Mouse (Mus musculus) hindlimb bud, embryonic 11.5 days (tissue): ENCODE measurements around the gene Meig1.
"Not testable (repeated sequence)": the region's sequence is repeated elsewhere in the genome, so short reads cannot be mapped to it uniquely, and the experiment has no call there.

Experiments used
- DNase-seq: peaks from one replicate; pipeline ENCODE4 v3.0.0-alpha.2; 2012; ENCODE audit warnings: low read depth, low spot score; ENCODE audit errors: extremely low spot score

Meig1 gene

DNA sequence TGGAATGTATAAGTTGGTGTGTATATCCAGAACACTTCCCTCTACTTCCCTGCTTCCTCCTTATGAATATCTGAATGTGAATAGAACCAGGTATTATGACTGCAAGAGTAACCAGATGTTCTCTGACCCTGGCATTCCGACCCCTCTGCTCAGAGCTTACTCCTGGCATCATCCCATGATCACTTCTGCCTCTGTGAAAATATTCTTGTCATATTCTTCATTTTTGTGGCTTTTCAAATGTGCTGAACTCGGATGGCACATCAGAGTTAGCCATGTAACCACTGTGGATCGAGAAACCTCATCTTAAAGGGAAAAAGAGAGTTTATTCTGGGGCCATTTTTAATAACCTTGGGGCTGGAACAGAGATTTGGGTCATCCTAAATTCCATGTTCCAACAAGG, at the start of gene Meig1:
TSS of gene Meig1 (minus strand) at position 101 of the 400 bp plus-strand sequence.
- no peak for DNase-seq

- DNase-seq = no peak
Observed at GRCm38 (mm10) chr2:3456590-3456989, 34.1 kb upstream of the Meig1 start.

DNA sequence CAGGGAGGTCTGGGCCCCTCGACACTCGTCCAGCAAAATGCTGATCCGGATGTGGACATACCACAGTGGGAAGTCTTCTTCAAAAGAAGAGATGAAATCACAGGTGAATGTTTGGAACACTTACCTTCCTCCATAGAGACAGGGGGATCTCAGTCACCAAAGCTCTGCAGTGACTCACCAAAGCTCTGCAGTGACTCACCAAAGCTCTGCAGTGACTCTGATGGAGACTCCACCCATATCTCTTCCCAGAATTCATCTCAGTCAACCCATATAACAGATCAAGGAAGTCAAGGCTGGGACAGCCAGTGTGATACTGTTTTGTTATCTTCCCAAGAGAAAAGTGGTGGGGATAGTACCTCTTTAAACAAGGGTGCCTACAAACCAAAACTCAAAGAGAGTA, 30.6 kb upstream of the Meig1 start:
- DNase-seq = no peak

DNA sequence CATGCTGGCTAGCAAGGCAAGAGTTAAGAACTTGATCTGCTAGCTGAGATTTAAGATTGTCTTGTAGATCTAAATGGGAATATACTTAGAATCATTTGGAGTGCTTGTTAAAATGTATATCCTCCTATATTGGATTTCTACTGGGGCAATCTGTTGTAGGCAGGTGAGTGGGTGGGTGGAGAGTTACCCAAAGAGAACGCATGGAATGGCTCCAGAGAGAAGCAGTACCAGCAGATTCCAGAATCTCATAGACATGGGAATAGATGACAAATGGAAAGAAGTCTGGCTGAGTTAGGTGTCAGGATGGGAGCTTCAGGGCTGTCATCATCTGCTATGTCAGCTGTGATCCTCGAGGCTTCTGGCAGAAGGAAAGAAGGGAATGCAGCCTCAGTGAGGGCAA, 27.0 kb upstream of the Meig1 start:
- no peak for DNase-seq

DNA sequence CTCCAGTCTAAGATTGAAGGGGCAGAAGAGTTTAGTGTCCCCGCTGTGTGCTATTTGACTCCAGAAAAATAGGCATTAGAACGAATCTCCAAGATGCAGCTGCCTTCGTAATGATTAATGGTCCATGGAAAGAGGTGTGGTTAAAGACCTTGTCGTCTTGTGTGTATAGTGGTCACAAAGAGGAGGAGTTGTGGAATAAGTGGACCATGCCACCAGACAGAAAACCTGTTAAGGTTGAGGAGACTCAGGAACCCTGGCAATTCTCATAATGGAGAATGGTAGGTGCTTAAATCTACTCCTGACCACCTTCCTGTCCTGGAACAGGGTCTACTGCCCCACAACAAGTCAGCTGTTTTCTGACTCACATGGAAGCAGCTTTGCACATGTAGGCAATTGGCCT, 23.5 kb upstream of the Meig1 start:
- DNase-seq = no peak

GRCm38 (mm10) chr2:3444206-3444605, 21.8 kb upstream of the Meig1 start:
- no peak for DNase-seq

DNA sequence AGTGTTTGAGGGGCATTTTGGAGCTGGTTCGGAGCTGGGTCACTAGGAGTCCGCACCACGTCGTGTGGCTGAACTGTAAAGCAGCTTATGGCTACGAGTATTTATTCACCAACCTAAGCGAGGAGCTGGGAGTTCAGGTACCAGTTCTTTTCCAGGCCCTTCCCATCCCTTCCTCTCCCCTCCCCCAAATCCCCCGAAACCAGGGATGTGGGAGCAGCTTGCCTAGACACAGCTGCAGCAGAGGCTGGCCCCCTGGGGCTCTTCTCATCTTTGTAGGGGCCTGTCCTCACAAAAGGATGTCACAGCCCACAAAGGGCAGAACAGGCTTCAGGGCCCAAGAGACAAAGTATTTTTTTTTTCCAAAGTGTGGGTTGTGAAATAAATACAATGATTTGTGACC, 15.5 kb upstream of the Meig1 start:
- DNase-seq = no peak

- DNase-seq = no peak
Observed at GRCm38 (mm10) chr2:3435369-3436061, 13.1 kb upstream of the Meig1 start.

DNA sequence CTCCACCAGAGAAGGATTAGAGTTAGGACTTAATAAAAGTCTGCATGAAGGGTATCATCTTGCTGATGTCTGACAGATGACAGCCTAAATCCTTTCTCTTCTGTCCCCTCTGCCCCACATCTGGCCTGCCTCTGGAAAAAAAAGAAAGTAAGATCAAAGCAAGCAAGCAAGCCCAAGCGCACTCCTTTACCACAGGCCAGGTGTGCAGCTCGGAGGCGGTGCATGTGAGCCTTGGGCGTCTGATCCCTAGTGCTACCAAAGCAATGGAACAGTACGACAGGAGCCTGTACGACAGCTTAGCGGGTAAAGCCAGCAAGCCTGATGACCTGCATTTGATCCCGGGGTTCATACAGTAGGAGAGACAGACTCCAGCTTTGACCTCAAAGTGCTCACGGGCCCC, 8.5 kb upstream of the Meig1 start:
- no peak for DNase-seq

DNA sequence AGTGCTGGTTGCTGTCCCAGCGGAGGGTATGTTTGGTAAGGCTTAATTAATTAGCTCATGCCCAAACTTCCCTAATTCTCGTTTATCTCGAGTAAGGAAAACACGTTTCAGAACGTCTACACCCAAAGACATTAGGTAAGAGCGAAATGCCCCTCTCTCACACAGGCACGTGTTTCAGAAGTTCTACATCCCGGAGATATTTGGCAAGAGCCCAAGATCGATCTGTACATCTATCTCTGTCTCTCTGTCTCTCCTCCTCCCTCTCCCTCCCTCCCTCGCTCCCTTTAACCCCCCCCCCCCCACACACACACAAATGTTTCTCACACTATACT, 2.1 kb upstream of the Meig1 start:
- DNase-seq = no peak

DNA sequence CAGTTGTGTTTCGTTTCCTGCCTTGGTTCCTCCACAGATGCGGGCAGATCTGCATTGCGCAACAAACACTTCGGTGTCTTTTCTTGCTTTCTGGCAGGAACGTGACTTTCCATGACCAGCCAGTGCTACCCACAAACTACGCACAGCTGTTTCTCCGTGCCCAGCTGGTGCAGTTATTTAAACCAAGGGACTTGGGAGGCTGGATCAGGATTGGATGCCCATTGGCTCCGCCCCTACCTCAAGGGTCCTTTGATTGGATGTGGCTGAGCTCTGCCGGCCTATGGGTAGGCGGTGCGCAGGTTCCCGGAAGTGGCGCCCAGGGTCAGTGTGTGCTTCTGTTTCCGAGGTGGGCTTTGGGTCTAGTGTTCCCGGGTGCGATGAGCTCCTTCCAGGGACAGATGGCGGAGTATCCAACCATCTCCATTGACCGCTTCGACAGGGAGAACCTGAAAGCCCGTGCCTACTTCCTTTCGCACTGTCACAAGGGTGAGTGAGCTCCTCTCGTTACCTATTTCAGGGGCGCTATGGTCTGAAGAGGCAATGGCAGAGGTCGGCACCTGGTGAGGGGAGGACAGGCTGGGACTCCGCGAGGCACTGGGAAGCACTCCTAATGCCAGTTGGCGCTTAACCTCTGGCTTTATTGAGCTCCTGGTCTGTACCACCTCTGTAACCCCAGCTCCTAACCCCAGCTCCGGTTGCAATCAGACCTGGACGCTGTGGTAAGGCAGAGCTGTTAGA, 1.6 kb upstream of the Meig1 start, which contains the start of gene Dclre1c:
TSS of gene Dclre1c (plus strand) at position 291 of the 738 bp plus-strand sequence.
- DNase-seq = peak; percentile 68

- DNase-seq = no peak
Observed at GRCm38 (mm10) chr2:3420157-3420556, 2.3 kb downstream of the Meig1 start.

- DNase-seq = peak; percentile 60
Observed at GRCm38 (mm10) chr2:3418883-3419431, 3.5 kb downstream of the Meig1 start.

DNA sequence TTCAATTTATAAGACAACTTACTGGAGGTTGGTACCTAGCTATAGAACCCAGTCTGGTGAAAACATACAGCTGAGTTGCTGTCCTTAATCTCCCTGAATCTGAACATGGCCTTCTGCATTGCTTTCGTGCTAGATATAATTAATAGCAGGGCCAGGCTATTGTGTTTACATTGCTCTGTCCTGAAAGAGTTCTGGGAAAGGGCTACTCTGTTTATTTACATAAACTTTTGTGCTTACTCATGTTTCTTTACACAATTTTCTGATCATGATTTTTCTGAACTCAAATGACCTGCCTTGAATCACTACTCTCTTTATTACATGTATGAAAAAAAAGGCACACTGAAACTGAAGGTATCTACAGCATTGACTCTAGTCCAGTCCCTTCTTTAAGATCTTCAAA, 6.8 kb downstream of the Meig1 start:
- no peak for DNase-seq

DNA sequence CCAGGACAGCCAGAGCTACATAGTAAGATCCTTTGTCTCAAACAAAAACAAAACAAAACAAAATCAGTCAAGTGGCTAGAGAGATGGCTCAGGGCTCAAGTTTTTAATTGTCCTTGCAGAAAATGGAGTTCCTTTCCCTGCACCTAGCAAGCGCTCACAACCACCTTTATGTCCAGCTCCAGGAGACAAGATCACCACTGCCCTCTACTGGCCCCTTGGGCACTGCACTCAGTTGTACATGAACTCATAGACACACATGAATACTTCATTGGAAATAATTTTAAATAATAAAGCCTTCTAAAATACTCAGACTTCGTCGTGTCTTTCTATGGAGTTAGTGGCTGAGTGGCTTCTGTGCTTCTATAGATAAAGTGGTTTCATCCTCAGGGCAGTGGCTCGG, 8.2 kb downstream of the Meig1 start:
- DNase-seq = peak; percentile 52

DNA sequence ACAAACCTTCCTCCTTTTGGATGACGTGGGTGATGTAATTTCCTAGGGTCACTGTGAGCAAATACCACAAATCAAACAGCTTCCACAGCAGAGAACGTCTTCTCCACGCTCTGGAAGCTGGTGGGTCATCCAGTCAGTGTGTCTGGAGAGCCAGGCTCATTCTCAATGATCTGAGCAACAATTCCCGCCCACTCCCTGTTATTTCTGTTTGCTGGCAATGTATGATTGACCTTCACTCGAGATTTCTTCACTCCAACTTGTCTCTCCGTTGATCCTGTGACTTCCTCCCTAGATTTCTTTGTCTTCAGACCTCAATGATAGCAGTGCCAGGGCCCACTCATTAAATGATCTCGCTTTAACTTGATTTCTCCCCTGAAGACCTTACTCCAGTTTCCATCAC, 14.7 kb downstream of the Meig1 start:
- no peak for DNase-seq

- no peak for DNase-seq
Observed at GRCm38 (mm10) chr2:3405981-3406380, 16.5 kb downstream of the Meig1 start.

- not testable (repeated sequence) for DNase-seq
Observed at GRCm38 (mm10) chr2:3397110-3397509, 25.3 kb downstream of the Meig1 start, which contains the start of gene Olah. TSS of gene Olah (minus strand) at chr2:3397210.

DNA sequence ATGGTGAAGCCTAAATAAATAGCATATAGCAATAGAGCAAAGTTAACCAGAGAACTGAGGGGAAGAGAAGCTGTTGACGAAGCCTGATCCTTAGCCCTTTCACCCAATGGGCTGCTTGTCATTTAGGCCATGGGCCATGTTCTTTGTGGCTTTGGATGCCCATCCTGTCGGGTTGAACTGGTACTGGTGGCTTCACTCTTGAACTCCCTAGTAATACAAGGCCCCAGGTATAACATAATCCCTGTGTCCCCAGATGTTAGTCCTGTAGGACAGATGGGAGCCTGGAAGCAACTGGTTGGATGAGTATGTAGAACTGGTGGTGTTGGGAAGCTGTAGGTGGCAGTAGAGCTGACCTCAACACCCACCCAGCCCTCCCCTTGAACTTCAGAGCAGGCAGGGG, 30.5 kb downstream of the Meig1 start:
- DNase-seq = no peak

DNA sequence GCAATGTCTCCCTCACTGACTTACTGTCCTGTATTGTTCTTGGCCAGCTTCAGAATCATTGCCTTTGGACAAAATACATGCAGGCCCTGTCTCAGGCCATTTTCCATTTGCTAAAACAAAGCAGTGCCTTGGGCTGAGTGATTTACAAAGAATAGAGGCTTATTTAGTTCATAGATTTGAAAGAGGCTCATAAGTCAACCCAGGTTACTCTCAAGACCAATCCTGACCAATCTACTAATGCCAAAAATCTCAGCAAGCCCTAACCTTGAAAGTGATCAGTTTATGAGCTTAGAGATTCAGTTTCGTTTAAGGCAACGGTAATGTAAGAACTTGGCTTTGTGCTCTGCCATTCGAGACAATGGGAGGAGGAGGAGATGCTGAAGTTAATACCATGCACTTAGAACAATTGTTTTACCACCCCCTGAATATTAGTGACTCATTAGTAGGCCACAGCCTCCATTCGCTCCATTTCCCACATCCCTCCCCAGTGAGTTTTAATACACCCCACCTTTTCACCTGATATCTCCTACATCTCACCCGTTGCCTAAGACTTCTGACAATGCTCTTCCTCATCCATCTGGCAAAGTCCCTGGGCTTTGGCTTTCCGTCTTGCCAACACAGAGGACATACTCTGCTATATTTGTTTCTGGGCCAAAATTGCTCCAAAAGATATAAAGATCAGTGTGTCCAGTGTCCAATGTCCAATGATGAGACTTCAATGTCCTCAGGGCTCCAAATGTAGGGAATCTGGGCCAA, 35.2 kb downstream of the Meig1 start:
- DNase-seq = no peak

DNA sequence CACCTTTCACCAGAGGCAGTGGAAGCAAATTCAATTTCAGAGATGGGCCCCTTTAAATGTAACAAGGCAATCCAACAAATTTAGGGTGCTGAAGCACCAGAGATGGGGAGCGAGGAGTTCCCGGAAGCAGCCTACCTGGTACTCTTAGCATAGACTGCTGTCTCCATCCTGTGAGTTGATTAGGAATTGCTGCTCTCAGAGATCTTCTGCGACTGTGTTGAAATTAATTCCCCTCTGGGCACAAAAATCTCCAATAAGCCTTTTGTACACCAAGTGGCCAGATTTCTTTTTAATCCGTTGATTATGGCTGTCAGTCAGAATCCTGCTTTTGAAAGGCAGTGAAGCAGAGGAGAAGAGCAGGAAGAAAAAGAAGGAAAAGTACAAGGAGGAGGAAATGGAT, 57.3 kb downstream of the Meig1 start:
- DNase-seq = no peak

GRCm38 (mm10) chr2:3361067-3361466, 61.4 kb downstream of the Meig1 start:
- DNase-seq = no peak
